ENCODE assay signal across 14 mouse cellular contexts in genomic region chr11:73283369-73283768, GRCm38 (mm10). TPM values are rescaled to one million over a fixed set of nuclear protein-coding genes. Genes with fewer than 3 reads are reported as not detected.
DNase-seq lines count a peak whose midpoint lies in the region; ATAC-seq and TF ChIP-seq lines count a peak whose summit lies in the region.
"Had no signal": no experiment of that assay in that cellular context is flagged by ENCODE, and none has a peak within 500 bp of the region (broad histone marks: within the 10 kb centered on the region; RNA-seq: fewer than 3 reads in every experiment).

No protein-coding gene starts in this region.

- H3K27ac ChIP-seq in stomach, embryonic 14.5 days (ENCODE audit: low read length): peak overlapping the region; percentile 36; the same call in 1 of the 2 replicates
- H3K27ac ChIP-seq in cerebellum, adult 2 months (ENCODE audit: insufficient read depth, low read length): no peak overlapping the region
- H3K27ac ChIP-seq: hindbrain, embryonic 12.5 days had no signal

- no peaks in the 10 kb centered on the region for H3K27me3 ChIP-seq in stomach, embryonic 14.5 days (ENCODE audit: control insufficient read depth, insufficient read depth, low read length)
- no peaks in the 10 kb centered on the region for H3K27me3 ChIP-seq in cerebellum, adult 2 months (ENCODE audit: control insufficient read depth, insufficient read depth, low read length)
- H3K27me3 ChIP-seq: hindbrain, embryonic 12.5 days had no signal

- TF ChIP-seq POLR2A in cerebellum, adult 2 months (IDR thresholded peaks at IDR 0.05; ENCODE audit: borderline replicate concordance, insufficient read depth, low read length): no peak

- no peaks in the 10 kb centered on the region for H3K9me3 ChIP-seq in stomach, embryonic 14.5 days (ENCODE audit: control insufficient read depth, low read depth, low read length)
- H3K9me3 ChIP-seq: hindbrain, embryonic 12.5 days had no signal

- peaks cover 16% of the 10 kb centered on the region for H3K4me1 ChIP-seq in stomach, embryonic 14.5 days (ENCODE audit: control insufficient read depth, insufficient read depth, low read length)
- no peaks in the 10 kb centered on the region for H3K4me1 ChIP-seq in cerebellum, adult 2 months (ENCODE audit: control insufficient read depth, insufficient read depth, low read length)

- H3K9ac ChIP-seq in stomach, embryonic 14.5 days (replicated peaks; ENCODE audit: low read depth, low read length): 0 out of 2 replicates have a peak overlapping the region, but pooled peaks have one; percentile 21
- H3K9ac ChIP-seq: hindbrain, embryonic 12.5 days had no signal

- 38% methylated on average over 9 of the region's 9 CpGs for WGBS in stomach, embryonic 14.5 days
- WGBS in cerebellum, adult 2 months: 64% methylated on average over 9 of the region's 9 CpGs

- H3K4me2 ChIP-seq in stomach, embryonic 14.5 days (replicated peaks; ENCODE audit: low read depth, low read length): no peak overlapping the region
- H3K4me2 ChIP-seq: hindbrain, embryonic 12.5 days had no signal

- no peaks in the 10 kb centered on the region for H3K36me3 ChIP-seq in stomach, embryonic 14.5 days (ENCODE audit: control insufficient read depth, insufficient read depth, low read length)
- H3K36me3 ChIP-seq: hindbrain, embryonic 12.5 days had no signal

- no peak for TF ChIP-seq CTCF in cerebellum, adult 2 months (IDR thresholded peaks at IDR 0.05; ENCODE audit: borderline replicate concordance, insufficient read depth, low read depth, low read length)

- ATAC-seq in stomach, embryonic 14.5 days (ENCODE audit: insufficient number of reproducible peaks, insufficient read depth, low FRiP score, low read depth): peak; percentile 54; the same call in 1 of the 2 replicates

- intact Hi-C loops in heart, postnatal 10 days (cut with DNase I): loop anchor here (5.0 to 10.0 kb wide), 2 partner anchors 211 to 1091 kb away; no protein-coding TSS in a partner anchor

- no peak overlapping the region for H3K4me3 ChIP-seq in stomach, embryonic 14.5 days (ENCODE audit: low read depth, low read length)
- H3K4me3 ChIP-seq in cerebellum, adult 2 months (replicated peaks; ENCODE audit: insufficient read depth, low read depth, low read length): no peak overlapping the region
- H3K4me3 ChIP-seq: hindbrain, embryonic 12.5 days; myocyte had no signal

- DNase-seq in layer of hippocampus, adult 9-11 months: peak; percentile 57
- DNase-seq in layer of hippocampus, postnatal 25 days (ENCODE audit: extremely low spot score in 1 of 2, low spot score in 1 of 2): no peak
- DNase-seq in heart, postnatal 10 days: peak; percentile 67 to 73
- peak; percentile 19 to 56 for DNase-seq in kidney, postnatal 25 days
- DNase-seq in adrenal gland, postnatal 10 days: no peak
- no peak for DNase-seq in urinary bladder, postnatal 36 days (ENCODE audit: low spot score in 2 of 2)
- no peak for DNase-seq in cerebellum, adult 2 months

RNA-seq across cellular contexts. Expression of gene Trpv3, which starts 16.2 kb away (rescaled TPM):
- total RNA-seq in layer of hippocampus, postnatal 25 days (2021): under 1 TPM; 0.34 to 0.40 TPM
- total RNA-seq in heart, postnatal 10 days (2021): under 1 TPM; 0.05 to 0.20 TPM
- 0.12 and 0.42 TPM in 2 replicates for polyA plus RNA-seq in stomach, embryonic 14.5 days (2014; fragmentation: Nextera tagmentation; extraction: Ambion mirVana)
- total RNA-seq in adrenal gland, postnatal 10 days (2021): under 1 TPM; 0.12 to 0.15 TPM
- polyA plus RNA-seq in cerebellum, adult 2 months (2012; rRNA removed): 0.19 and 0.46 TPM in 2 replicates
- total RNA-seq: CH12.LX had no signal

RNA-seq across cellular contexts. Expression of gene Aspa, which starts 46.0 kb away (rescaled TPM):
- total RNA-seq in layer of hippocampus, postnatal 25 days (2021): 10 to 100 TPM; 11.7 to 14.6 TPM
- total RNA-seq in heart, postnatal 10 days (2021): 1 to 10 TPM in 1 of 2 experiments, under 1 TPM in 1; 0.72 to 3.3 TPM
- polyA plus RNA-seq in stomach, embryonic 14.5 days (2014; fragmentation: Nextera tagmentation; extraction: Ambion mirVana): 3.7 and 4.1 TPM in 2 replicates
- 10 to 100 TPM; 24.9 to 27.4 TPM for total RNA-seq in adrenal gland, postnatal 10 days (2021)
- polyA plus RNA-seq in cerebellum, adult 2 months (2012; rRNA removed): 44.8 and 57.9 TPM in 2 replicates
- total RNA-seq: CH12.LX had no signal

RNA-seq across cellular contexts. Expression of gene Gm49340, which starts 46.2 kb away (rescaled TPM):
- total RNA-seq in layer of hippocampus, postnatal 25 days (2021): not detected
- total RNA-seq in heart, postnatal 10 days (2021): not detected
- not detected in 2 replicates for polyA plus RNA-seq in stomach, embryonic 14.5 days (2014; fragmentation: Nextera tagmentation; extraction: Ambion mirVana)
- total RNA-seq in adrenal gland, postnatal 10 days (2021): under 1 TPM in 1 of 2 experiments, not detected in 1; 0.21 TPM
- not detected in 2 replicates for polyA plus RNA-seq in cerebellum, adult 2 months (2012; rRNA removed)
- total RNA-seq: CH12.LX; left cerebral cortex, postnatal 36 days had no signal
- polyA plus RNA-seq: embryonic facial prominence, embryonic 14.5 days; frontal cortex, adult 2 months; hindbrain, embryonic 12.5 days; myocyte had no signal

RNA-seq across cellular contexts. Expression of gene Spata22, which starts 46.2 kb away (rescaled TPM):
- total RNA-seq in layer of hippocampus, postnatal 25 days (2021): not detected
- total RNA-seq in heart, postnatal 10 days (2021): not detected
- not detected in 2 replicates for polyA plus RNA-seq in stomach, embryonic 14.5 days (2014; fragmentation: Nextera tagmentation; extraction: Ambion mirVana)
- 1 to 10 TPM; 4.3 to 4.6 TPM for total RNA-seq in adrenal gland, postnatal 10 days (2021)
- 0.08 and 0.22 TPM in 2 replicates for polyA plus RNA-seq in cerebellum, adult 2 months (2012; rRNA removed)
- total RNA-seq: CH12.LX; left cerebral cortex, postnatal 36 days had no signal
- polyA plus RNA-seq: embryonic facial prominence, embryonic 14.5 days; hindbrain, embryonic 12.5 days; myocyte had no signal

RNA-seq across cellular contexts. Expression of gene Trpv1, which starts 49.3 kb away (rescaled TPM):
- total RNA-seq in layer of hippocampus, postnatal 25 days (2021): under 1 TPM in 1 of 2 experiments, not detected in 1; 0.12 TPM
- not detected for total RNA-seq in heart, postnatal 10 days (2021)
- polyA plus RNA-seq in stomach, embryonic 14.5 days (2014; fragmentation: Nextera tagmentation; extraction: Ambion mirVana): 0.13 TPM in 1 of 2 replicates, not detected in the other
- total RNA-seq in adrenal gland, postnatal 10 days (2021): under 1 TPM; 0.15 to 0.24 TPM
- polyA plus RNA-seq in cerebellum, adult 2 months (2012; rRNA removed): 0.16 and 0.33 TPM in 2 replicates
- total RNA-seq: left cerebral cortex, postnatal 36 days had no signal
- polyA plus RNA-seq: hindbrain, embryonic 12.5 days had no signal

Comparison
In these comparisons a context has a peak if more than half of its experiments do, and no peak if none do; other contexts are left out.
1. DNase-seq: peak in layer of hippocampus, adult 9-11 months (single experiment), heart, postnatal 10 days (2 of 2) and kidney, postnatal 25 days (2 of 2); none in layer of hippocampus, postnatal 25 days (0 of 2), adrenal gland, postnatal 10 days (single experiment), urinary bladder, postnatal 36 days (0 of 2) and cerebellum, adult 2 months (0 of 2).